Mouse (Mus musculus) midbrain, embryonic 11.5 days (tissue): ENCODE results near the gene Zkscan17. TPM values are rescaled to one million over a fixed set of nuclear protein-coding genes. Genes with fewer than 3 reads are reported as not detected.

Experiments used
- ATAC-seq: fragments of 200-750 bp; cut with Nextera tagmentation; 2 replicates; pipeline ENCODE4 v1.8.0; 2017; ENCODE audit warnings: moderate TSS enrichment, moderate library complexity; ENCODE audit not compliant: low FRiP score
- DNase-seq: peaks from one replicate; pipeline ENCODE4 v3.0.0; 2015; ENCODE audit warnings: low spot score; ENCODE audit errors: missing footprints
- H3K27ac ChIP-seq: fragments of 300-500 bp; sonication (generic); 2 replicates; pipeline ENCODE4 v1.5.1; 2014; ENCODE audit warnings: low read depth, low read length
- H3K27me3 ChIP-seq: fragments of 300-500 bp; sonication (generic); 2 replicates; pipeline ENCODE4 v1.6.1; 2014; ENCODE audit warnings: mild to moderate bottlenecking, low read length, moderate library complexity, mixed read lengths; ENCODE audit not compliant: control insufficient read depth, insufficient read depth
- H3K36me3 ChIP-seq: fragments of 300-500 bp; sonication (generic); 2 replicates; pipeline ENCODE4 v1.6.1; 2014; ENCODE audit warnings: mild to moderate bottlenecking, low read length, moderate library complexity, mixed read lengths; ENCODE audit not compliant: control insufficient read depth, insufficient read depth
- H3K4me1 ChIP-seq: fragments of 300-500 bp; sonication (generic); 2 replicates; pipeline ENCODE4 v1.6.1; 2014; ENCODE audit warnings: low read length; ENCODE audit not compliant: control insufficient read depth, insufficient read depth
- H3K4me2 ChIP-seq: fragments of 300-500 bp; sonication (generic); 2 replicates; pipeline ENCODE4 v1.6.1; 2014; ENCODE audit warnings: mild to moderate bottlenecking, moderate library complexity
- H3K4me3 ChIP-seq: fragments of 300-500 bp; sonication (generic); 2 replicates; pipeline ENCODE4 v1.5.1; 2014; ENCODE audit warnings: low read depth, low read length
- H3K9ac ChIP-seq: fragments of 300-500 bp; sonication (generic); 2 replicates; pipeline ENCODE4 v1.6.1; 2014; ENCODE audit warnings: low read length
- H3K9me3 ChIP-seq: fragments of 300-500 bp; sonication (generic); 2 replicates; pipeline ENCODE4 v1.6.1; 2016; ENCODE audit warnings: low read length; ENCODE audit not compliant: control insufficient read depth
- WGBS: fragments of 180-500 bp; shearing (Covaris S2); extraction: QIAGEN DNeasy Blood & Tissue Kit; methylation state at CpG from one replicate; pipeline ENCODE4 v1.1.7; 2014; 5-methylcytosine and 5-hydroxymethylcytosine counted together
- polyA plus RNA-seq: library from polyadenylated mRNA; unstranded; fragments of >200 nt; fragmentation: Nextera tagmentation; extraction: Ambion mirVana; gene quantifications from 2 replicates; pipeline ENCODE4 v1.2.1, GENCODE M21; 2014

The Zkscan17 gene
- polyA plus RNA-seq, 1 experiment from 2014 or later: 22.4 TPM

GRCm38 (mm10) chr11:59512733-59513132, 13.8 kb downstream of the Zkscan17 start:
- Histone ChIP-seq H3K27me3 (no peaks in the 10 kb centered on the region), H3K9me3 (no peaks in the 10 kb centered on the region), H3K27ac (no peak overlapping the region), H3K4me3 (no peak overlapping the region), H3K9ac (no peak overlapping the region), H3K4me2 (no peak overlapping the region), H3K36me3 (no peaks in the 10 kb centered on the region), H3K4me1 (no peaks in the 10 kb centered on the region; the same call in 1 of the 2 replicates)
- DNase-seq (no peak), ATAC-seq (no peak)
- 90% methylated on average over 10 of the region's 10 CpGs for WGBS

GRCm38 (mm10) chr11:59511558-59511957, 15.0 kb downstream of the Zkscan17 start:
- no peak overlapping the region for H3K9ac ChIP-seq
- ATAC-seq (no peak), DNase-seq (no peak)
- H3K9me3 ChIP-seq: no peaks in the 10 kb centered on the region
- no peaks in the 10 kb centered on the region for H3K36me3 ChIP-seq
- no peak overlapping the region for H3K4me2 ChIP-seq
- WGBS: 69% methylated on average over 1 of the region's 1 CpGs
- H3K27me3 ChIP-seq: no peaks in the 10 kb centered on the region
- no peak overlapping the region for H3K4me3 ChIP-seq
- peaks cover 10% of the 10 kb centered on the region for H3K4me1 ChIP-seq
- no peak overlapping the region for H3K27ac ChIP-seq

GRCm38 (mm10) chr11:59506713-59507074, 19.9 kb downstream of the Zkscan17 start:
- peak overlapping the region; percentile 95 for H3K4me2 ChIP-seq
- H3K4me1 ChIP-seq: peaks cover 16% of the 10 kb centered on the region
- H3K36me3 ChIP-seq: peaks cover 18% of the 10 kb centered on the region
- DNase-seq (no peak), ATAC-seq (peak; percentile 16)
- H3K27me3 ChIP-seq: no peaks in the 10 kb centered on the region
- peak overlapping the region; percentile 82 for H3K27ac ChIP-seq
- H3K9ac ChIP-seq: peak overlapping the region; percentile 92
- H3K9me3 ChIP-seq: no peaks in the 10 kb centered on the region
- WGBS: under 1% methylated on average over 14 of the region's 14 CpGs
- peak overlapping the region; percentile 75 for H3K4me3 ChIP-seq

GRCm38 (mm10) chr11:59505839-59506712, 20.5 kb downstream of the Zkscan17 start:
- H3K9ac ChIP-seq: peak overlapping the region; percentile 92
- H3K36me3 ChIP-seq: peaks cover 20% of the 10 kb centered on the region
- H3K4me3 ChIP-seq: peak overlapping the region; percentile 75
- H3K4me2 ChIP-seq: peak overlapping the region; percentile 95
- peak overlapping the region; percentile 82 for H3K27ac ChIP-seq
- H3K27me3 ChIP-seq: no peaks in the 10 kb centered on the region
- 0% methylated on average over 65 of the region's 71 CpGs for WGBS
- ATAC-seq (peak; percentile 93), DNase-seq (peak; percentile 99)
- H3K4me1 ChIP-seq: peaks cover 16% of the 10 kb centered on the region
- no peaks in the 10 kb centered on the region for H3K9me3 ChIP-seq

GRCm38 (mm10) chr11:59505351-59505838, 21.2 kb downstream of the Zkscan17 start:
- Histone ChIP-seq H3K4me3 (peak overlapping the region; percentile 75), H3K9me3 (no peaks in the 10 kb centered on the region), H3K27me3 (no peaks in the 10 kb centered on the region), H3K4me1 (peaks cover 16% of the 10 kb centered on the region), H3K4me2 (peak overlapping the region; percentile 95), H3K9ac (peak overlapping the region; percentile 92), H3K36me3 (peaks cover 22% of the 10 kb centered on the region), H3K27ac (peak overlapping the region; percentile 82)
- ATAC-seq (peak; percentile 56), DNase-seq (peak; percentile 95)
- under 1% methylated on average over 21 of the region's 21 CpGs for WGBS

GRCm38 (mm10) chr11:59501978-59502700, 24.4 kb downstream of the Zkscan17 start:
- 86% methylated on average over 5 of the region's 5 CpGs for WGBS
- Histone ChIP-seq H3K36me3 (peaks cover 41% of the 10 kb centered on the region), H3K9me3 (no peaks in the 10 kb centered on the region), H3K9ac (no peak overlapping the region), H3K27me3 (no peaks in the 10 kb centered on the region), H3K4me2 (no peak overlapping the region), H3K27ac (no peak overlapping the region), H3K4me1 (peaks cover 10% of the 10 kb centered on the region), H3K4me3 (no peak overlapping the region)
- no peak for DNase-seq
- no peak for ATAC-seq

- 90% methylated on average over 7 of the region's 7 CpGs for WGBS
- Histone ChIP-seq H3K36me3 (peaks cover 49% of the 10 kb centered on the region), H3K4me1 (no peaks in the 10 kb centered on the region), H3K9ac (no peak overlapping the region), H3K4me3 (no peak overlapping the region), H3K9me3 (no peaks in the 10 kb centered on the region), H3K27ac (no peak overlapping the region), H3K4me2 (no peak overlapping the region), H3K27me3 (no peaks in the 10 kb centered on the region)
- ATAC-seq: no peak
- DNase-seq: no peak
Measured at GRCm38 (mm10) chr11:59497747-59498146, 28.8 kb downstream of the Zkscan17 start.

- WGBS: 83% methylated on average over 6 of the region's 6 CpGs
- no peak overlapping the region for H3K4me2 ChIP-seq
- H3K4me1 ChIP-seq: no peaks in the 10 kb centered on the region
- no peak overlapping the region for H3K4me3 ChIP-seq
- DNase-seq (no peak), ATAC-seq (no peak)
- H3K9me3 ChIP-seq: no peaks in the 10 kb centered on the region
- peaks cover 47% of the 10 kb centered on the region for H3K36me3 ChIP-seq
- no peak overlapping the region for H3K9ac ChIP-seq
- no peak overlapping the region for H3K27ac ChIP-seq
- no peaks in the 10 kb centered on the region for H3K27me3 ChIP-seq
Measured at GRCm38 (mm10) chr11:59496672-59497310, 29.8 kb downstream of the Zkscan17 start.
